25 mouse cellular contexts compared by ENCODE assay signal in genomic region chr1:86211498-86211897, GRCm38 (mm10). TPM values are rescaled to one million over a fixed set of nuclear protein-coding genes. Genes with fewer than 3 reads are reported as not detected.
DNase-seq lines count a peak whose midpoint lies in the region; ATAC-seq and TF ChIP-seq lines count a peak whose summit lies in the region.
"Had no signal": no experiment of that assay in that cellular context is flagged by ENCODE, and none has a peak within 500 bp of the region (broad histone marks: within the 10 kb centered on the region; RNA-seq: fewer than 3 reads in every experiment).

No protein-coding gene starts in this region.

- no peaks in the 10 kb centered on the region for H3K9me3 ChIP-seq in liver, embryonic 14.5 days (ENCODE audit: control insufficient read depth, low read length)
- H3K9me3 ChIP-seq: hindbrain, embryonic 10.5 days; hindbrain, embryonic 15.5 days; kidney, embryonic 15.5 days; limb, embryonic 10.5 days; limb, embryonic 15.5 days had no signal

- peaks cover 18 to 30% of the 10 kb centered on the region in 2 experiments for H3K4me1 ChIP-seq in liver, embryonic 14.5 days (replicated peaks; ENCODE audit: control insufficient read depth in 2 of 2, insufficient read depth in 2 of 2, low read length in 1 of 2)
- H3K4me1 ChIP-seq: hindbrain, embryonic 10.5 days; hindbrain, embryonic 15.5 days; kidney, embryonic 15.5 days; limb, embryonic 10.5 days; limb, embryonic 15.5 days had no signal

- ATAC-seq in erythroid progenitor cell, adult 5-6 weeks (replicated peaks; ENCODE audit: low FRiP score, poor library complexity, severe bottlenecking): peak; percentile 70
- peak; percentile 94 for ATAC-seq in liver, embryonic 14.5 days (ENCODE audit: insufficient read depth)
- ATAC-seq in megakaryocyte-erythroid progenitor cell, adult 5-6 weeks (replicated peaks; ENCODE audit: low FRiP score, low TSS enrichment, poor library complexity, severe bottlenecking): peak; percentile 82
- ATAC-seq: forebrain, postnatal 0 days; inflammation-experienced regulatory T-cells, adult 6 months; Patski had no signal

- H3K27ac ChIP-seq in liver, embryonic 14.5 days: peak overlapping the region; percentile 53
- H3K27ac ChIP-seq: hindbrain, embryonic 10.5 days; hindbrain, embryonic 15.5 days; kidney, embryonic 15.5 days; layer of hippocampus, adult 2 months; limb, embryonic 10.5 days; limb, embryonic 15.5 days had no signal

- TF ChIP-seq EP300 in liver, embryonic 14.5 days (IDR thresholded peaks at IDR 0.05; ENCODE audit: low read depth): peak; percentile 81

- H3K4me2 ChIP-seq in liver, embryonic 14.5 days (ENCODE audit: low read depth): peak overlapping the region; percentile 54
- H3K4me2 ChIP-seq: hindbrain, embryonic 15.5 days; kidney, embryonic 15.5 days; limb, embryonic 15.5 days had no signal

- intact Hi-C loops in gastrocnemius, postnatal 14 days (cut with DNase I; ENCODE audit: low total_unique reads): no loop called here

- TF ChIP-seq CTCF in liver, embryonic 14.5 days (IDR thresholded peaks at IDR 0.05; ENCODE audit: low read depth): no peak

- DNase-seq in c-Kit-positive CD71-positive TER-119-negative erythroid progenitor cells, embryonic 14.5 days (ENCODE audit: low read depth): peak; percentile 62
- DNase-seq in liver, embryonic 14.5 days (ENCODE audit: low read depth in 3 of 3, low spot score in 3 of 3): peak; percentile 62 to 65 (median 63)
- DNase-seq in urinary bladder, postnatal 10 days (ENCODE audit: low spot score): no peak
- DNase-seq in cerebellum, adult 11 months: no peak
- DNase-seq in gastrocnemius, postnatal 14 days: no peak
- DNase-seq: adrenal gland, postnatal 10 days; cerebellum, adult 9-10 months; cerebellum, postnatal 36 days; forebrain, postnatal 0 days; gastrocnemius, postnatal 10 days; heart, postnatal 14 days; kidney, adult 11 months; kidney, postnatal 36 days; lung, postnatal 4 days; midbrain, embryonic 14.5 days had no signal

- H3K36me3 ChIP-seq in liver, embryonic 14.5 days (replicated peaks; ENCODE audit: control insufficient read depth, insufficient read depth, low read depth): peaks cover 2% of the 10 kb centered on the region; the same call in 1 of the 2 replicates

- WGBS in liver, embryonic 14.5 days (ENCODE audit: insufficient replicate concordance): 30% methylated on average over 1 of the region's 1 CpGs

- no peaks in the 10 kb centered on the region for H3K27me3 ChIP-seq in liver, embryonic 14.5 days (ENCODE audit: control insufficient read depth, insufficient read depth, low read length)
- H3K27me3 ChIP-seq: hindbrain, embryonic 15.5 days; kidney, embryonic 15.5 days; limb, embryonic 15.5 days; Patski had no signal

- H3K4me3 ChIP-seq in liver, embryonic 14.5 days (ENCODE audit: insufficient read depth in 1 of 2, low read depth in 2 of 2, low read length in 2 of 2): no peak overlapping the region
- H3K4me3 ChIP-seq: hindbrain, embryonic 10.5 days; hindbrain, embryonic 15.5 days; kidney, embryonic 15.5 days; layer of hippocampus, adult 2 months; limb, embryonic 10.5 days; limb, embryonic 15.5 days had no signal

- peak overlapping the region; percentile 43 for H3K9ac ChIP-seq in liver, embryonic 14.5 days (replicated peaks)
- H3K9ac ChIP-seq: forebrain, postnatal 0 days; hindbrain, embryonic 15.5 days; kidney, embryonic 15.5 days; limb, embryonic 15.5 days had no signal

RNA-seq across cellular contexts. Expression of gene Armc9, which starts 56.9 kb away (rescaled TPM):
- total RNA-seq in erythroid progenitor cell, adult 5-6 weeks (2015; ENCODE audit: low replicate concordance): 13.7 and 24.3 TPM in 2 replicates
- total RNA-seq in erythroid progenitor cell, adult 5-6 weeks (2017; ENCODE audit: low replicate concordance): 7.5 and 24.4 TPM in 2 replicates
- 4.5 and 5.5 TPM in 2 replicates for polyA plus RNA-seq in liver, embryonic 14.5 days (2012; rRNA removed)
- 8.4 and 9.9 TPM in 2 replicates for polyA plus RNA-seq in liver, embryonic 14.5 days (2014; fragmentation: Nextera tagmentation; extraction: Ambion mirVana)
- total RNA-seq in megakaryocyte-erythroid progenitor cell, adult 5-6 weeks (2014; fragmentation: Nextera tagmentation): 25.4 and 25.8 TPM in 2 replicates
- 8.8 and 17.1 TPM in 2 replicates for total RNA-seq in megakaryocyte-erythroid progenitor cell, adult 5-6 weeks (2017)
- 1 to 10 TPM; 2.5 to 2.6 TPM for total RNA-seq in gastrocnemius, postnatal 14 days (2021)

Comparison
In these comparisons a context has a peak if more than half of its experiments do, and no peak if none do; other contexts are left out.
1. DNase-seq: peak in c-Kit-positive CD71-positive TER-119-negative erythroid progenitor cells, embryonic 14.5 days (single experiment) and liver, embryonic 14.5 days (3 of 3); none in urinary bladder, postnatal 10 days (single experiment), cerebellum, adult 11 months (single experiment) and gastrocnemius, postnatal 14 days (single experiment).
2. Peak in every context shown above with its lines, with median percentiles within 50 percentile points of each other: ATAC-seq.